Mouse (Mus musculus): Measurements from ENCODE around the gene A730061H03Rik. TPM values are rescaled to one million over a fixed set of nuclear protein-coding genes. Genes with fewer than 3 reads are reported as not detected.
A peak's percentile ranks its signal among the peaks of the same experiment; 100 is the strongest.

Gene A730061H03Rik
- polyA plus RNA-seq, 1 experiment from 2014 or later: 0.59 TPM

DNA sequence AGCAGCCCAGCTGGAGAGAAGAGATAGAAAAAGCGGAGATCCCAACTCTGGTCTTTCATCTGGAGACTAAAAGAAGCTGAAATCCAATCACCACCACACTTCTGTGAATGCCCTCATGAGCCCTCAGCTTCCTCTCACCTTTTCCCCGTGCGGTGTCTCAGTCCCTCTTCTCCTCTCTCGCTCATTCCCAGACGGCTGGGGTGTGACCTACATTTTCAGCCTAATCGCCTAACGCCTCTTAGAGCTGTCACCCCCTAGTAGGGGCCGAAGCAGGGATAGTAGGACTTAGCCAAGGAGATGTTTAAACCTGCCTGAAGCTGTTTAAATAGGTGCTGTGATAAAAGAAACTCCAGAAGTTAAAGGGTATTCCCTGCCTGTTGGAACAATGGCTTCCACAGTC lies 35.4 kb downstream of the A730061H03Rik start, which contains the start of gene Nrl:
Gene Nrl (minus strand): TSS at position 197 of the 400 bp plus-strand sequence.
- Histone ChIP-seq H3K27ac (no peak within 1 kb of the TSS), H3K36me3 (no peaks in the 10 kb centered on the region), H3K9me3 (replicated peaks) (no peaks in the 10 kb centered on the region), H3K4me1 (peaks cover 13% of the 10 kb centered on the region), H3K27me3 (ENCODE audit: low read depth, poor library complexity, severe bottlenecking) (peaks cover 61% of the 10 kb centered on the region), H3K4me3 (no peak within 1 kb of the TSS)
- no peak for DNase-seq (ENCODE audit: low spot score)
- 18% methylated on average over 8 of the region's 8 CpGs for WGBS

DNA sequence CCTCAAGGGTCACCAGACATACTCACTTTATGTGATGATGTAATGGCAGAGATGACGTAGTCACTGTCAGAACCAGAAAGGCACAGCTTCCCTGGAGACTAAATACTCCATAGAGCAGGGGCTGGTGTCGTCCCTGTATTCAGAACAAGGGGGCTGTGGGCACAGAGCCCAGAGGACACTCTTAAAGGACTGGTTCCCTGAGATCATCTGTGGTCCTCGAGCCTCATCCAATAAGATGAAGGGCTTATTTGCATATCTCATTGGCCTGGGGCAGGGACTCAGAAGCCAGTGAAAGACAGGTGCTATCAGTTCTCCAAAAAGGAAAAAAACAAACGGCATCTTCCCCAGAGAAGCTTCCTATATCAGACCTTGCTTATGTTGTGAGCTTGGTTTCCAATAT lies 36.1 kb downstream of the A730061H03Rik start:
- Histone ChIP-seq H3K27me3 (ENCODE audit: low read depth, poor library complexity, severe bottlenecking) (peaks cover 64% of the 10 kb centered on the region), H3K36me3 (no peaks in the 10 kb centered on the region)

DNA sequence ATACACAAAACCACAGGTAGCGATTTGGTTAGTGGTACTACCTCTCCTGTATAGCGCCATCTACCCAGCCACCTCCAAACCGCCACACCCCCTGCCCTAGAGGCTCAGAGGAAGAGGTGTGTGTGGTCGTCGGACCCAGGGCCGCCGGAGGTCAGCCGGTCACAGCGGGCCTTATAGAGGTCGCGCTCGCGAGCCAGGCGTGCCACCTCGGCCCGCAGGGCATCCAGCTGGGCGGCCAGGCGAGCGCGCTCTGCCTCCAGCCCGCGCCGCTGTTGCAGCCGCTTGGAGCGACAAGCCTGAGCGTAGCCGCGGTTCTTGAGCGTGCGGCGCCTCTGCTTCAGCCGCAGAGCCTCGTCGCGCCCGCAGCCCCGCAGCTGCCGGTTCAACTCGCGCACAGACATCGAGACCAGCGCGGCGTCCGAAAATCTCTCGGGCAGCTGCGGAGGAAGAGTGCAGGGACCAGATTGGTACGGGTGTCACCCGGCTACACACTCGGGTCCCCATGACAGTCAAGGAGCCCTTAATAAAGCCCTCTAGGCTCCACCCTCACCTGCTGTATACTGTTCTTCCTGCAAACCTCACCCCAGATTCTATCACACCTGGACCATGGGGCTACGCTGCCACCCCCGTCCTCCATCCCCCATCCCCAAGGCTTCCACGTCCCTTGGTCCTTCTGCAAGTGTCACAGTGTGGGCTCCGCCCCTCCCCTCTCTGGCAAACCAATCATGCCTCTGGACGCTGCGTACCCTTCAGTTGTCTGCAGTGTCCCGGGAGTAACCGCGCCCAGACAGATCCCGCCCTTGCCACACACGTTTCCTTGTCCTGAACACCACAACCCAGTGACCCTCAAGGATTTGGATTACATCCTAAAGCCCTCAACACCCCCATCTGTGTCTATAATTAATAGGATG lies 39.5 kb downstream of the A730061H03Rik start:
- peak overlapping the region; percentile 61 for H3K4me3 ChIP-seq
- peak overlapping the region; percentile 42; the same call in 1 of the 2 replicates for H3K27ac ChIP-seq
- WGBS: under 1% methylated on average over 61 of the region's 61 CpGs
- DNase-seq (ENCODE audit: low spot score): peak; percentile 60
- peaks cover 16% of the 10 kb centered on the region for H3K4me1 ChIP-seq
- H3K36me3 ChIP-seq: no peaks in the 10 kb centered on the region
- H3K9me3 ChIP-seq (replicated peaks): no peaks in the 10 kb centered on the region
- H3K27me3 ChIP-seq (ENCODE audit: low read depth, poor library complexity, severe bottlenecking): peaks cover 87% of the 10 kb centered on the region

More for the DNA sequence above, 36.1 kb downstream of the A730061H03Rik start:
- Histone ChIP-seq H3K4me3 (no peak overlapping the region), H3K4me1 (peaks cover 13% of the 10 kb centered on the region), H3K27ac (no peak overlapping the region), H3K9me3 (replicated peaks) (no peaks in the 10 kb centered on the region)
- DNase-seq (ENCODE audit: low spot score): no peak
- 64% methylated on average over 4 of the region's 4 CpGs for WGBS

DNA sequence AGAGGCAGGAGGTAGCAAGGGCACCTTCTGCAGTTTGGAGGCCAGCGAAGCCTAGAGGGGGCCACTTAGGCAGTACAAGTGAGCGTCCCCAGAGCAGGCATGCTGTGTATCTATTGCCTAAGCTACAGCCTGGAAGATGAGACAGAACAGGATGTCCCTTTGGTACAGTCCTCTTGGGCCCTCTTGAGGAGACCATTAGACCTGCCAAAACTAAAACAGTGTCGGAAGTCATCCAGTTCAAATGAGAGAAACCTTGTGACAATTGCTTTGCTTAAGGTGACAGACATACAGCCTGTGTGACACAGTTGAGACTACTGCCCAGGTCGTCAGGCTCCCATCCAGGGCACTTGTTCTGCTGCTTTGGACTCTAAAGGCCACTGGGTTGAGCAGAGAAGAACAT lies 40.6 kb downstream of the A730061H03Rik start:
- WGBS: 58% methylated on average over 4 of the region's 4 CpGs
- Histone ChIP-seq H3K27me3 (ENCODE audit: low read depth, poor library complexity, severe bottlenecking) (peaks cover 77% of the 10 kb centered on the region), H3K36me3 (no peaks in the 10 kb centered on the region), H3K4me3 (no peak overlapping the region), H3K27ac (no peak overlapping the region), H3K4me1 (peaks cover 16% of the 10 kb centered on the region), H3K9me3 (replicated peaks) (no peaks in the 10 kb centered on the region)
- DNase-seq (ENCODE audit: low spot score): no peak

DNA sequence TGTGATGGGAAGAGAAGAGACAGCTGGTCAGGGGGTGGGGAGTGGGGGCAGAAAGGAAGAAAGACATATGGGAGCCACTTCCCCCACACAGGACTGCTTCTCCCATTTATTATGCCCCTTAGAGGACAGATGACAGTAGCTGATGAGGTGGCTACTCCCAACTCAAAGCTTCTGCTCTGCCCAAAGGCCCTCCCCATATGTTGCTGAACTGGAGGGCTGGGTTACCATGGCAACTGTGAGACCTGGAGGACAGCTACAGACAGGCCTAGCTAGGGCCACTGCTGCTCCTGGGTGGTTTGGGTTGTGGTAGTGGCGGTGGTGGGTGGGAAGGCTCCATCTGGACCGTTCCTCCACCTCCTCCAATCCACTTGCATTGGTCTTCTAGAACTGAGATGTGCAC lies 41.3 kb downstream of the A730061H03Rik start:
- 31% methylated on average over 2 of the region's 2 CpGs for WGBS
- Histone ChIP-seq H3K27me3 (ENCODE audit: low read depth, poor library complexity, severe bottlenecking) (peaks cover 70% of the 10 kb centered on the region), H3K36me3 (no peaks in the 10 kb centered on the region), H3K4me1 (peaks cover 16% of the 10 kb centered on the region), H3K4me3 (no peak overlapping the region), H3K27ac (no peak overlapping the region), H3K9me3 (replicated peaks) (no peaks in the 10 kb centered on the region)
- no peak for DNase-seq (ENCODE audit: low spot score)

DNA sequence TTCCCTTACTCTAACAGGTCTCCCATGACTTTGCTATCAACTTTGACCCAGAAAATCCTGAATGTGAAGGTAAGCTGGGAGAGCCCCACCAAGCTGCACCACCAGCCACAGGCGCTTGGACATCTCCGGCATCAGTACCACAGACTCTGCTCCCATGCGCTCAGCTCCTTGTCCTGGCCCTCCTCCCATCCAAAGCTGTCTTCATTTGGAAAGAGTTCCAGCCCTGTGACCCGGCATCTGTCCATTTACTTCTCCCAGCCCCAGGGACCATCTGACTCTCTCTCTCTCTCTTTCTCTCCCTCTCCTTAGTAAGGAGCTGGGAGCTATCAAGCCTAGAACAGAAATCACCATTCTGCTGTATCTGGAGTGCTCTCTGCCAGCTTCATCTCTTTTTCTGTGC lies 44.4 kb downstream of the A730061H03Rik start:
- Histone ChIP-seq H3K9me3 (replicated peaks) (no peaks in the 10 kb centered on the region), H3K4me3 (no peak overlapping the region), H3K36me3 (no peaks in the 10 kb centered on the region), H3K27me3 (ENCODE audit: low read depth, poor library complexity, severe bottlenecking) (peaks cover 67% of the 10 kb centered on the region), H3K27ac (no peak overlapping the region), H3K4me1 (peaks cover 15% of the 10 kb centered on the region)
- DNase-seq (ENCODE audit: low spot score): no peak
- WGBS: 82% methylated on average over 4 of the region's 4 CpGs

DNA sequence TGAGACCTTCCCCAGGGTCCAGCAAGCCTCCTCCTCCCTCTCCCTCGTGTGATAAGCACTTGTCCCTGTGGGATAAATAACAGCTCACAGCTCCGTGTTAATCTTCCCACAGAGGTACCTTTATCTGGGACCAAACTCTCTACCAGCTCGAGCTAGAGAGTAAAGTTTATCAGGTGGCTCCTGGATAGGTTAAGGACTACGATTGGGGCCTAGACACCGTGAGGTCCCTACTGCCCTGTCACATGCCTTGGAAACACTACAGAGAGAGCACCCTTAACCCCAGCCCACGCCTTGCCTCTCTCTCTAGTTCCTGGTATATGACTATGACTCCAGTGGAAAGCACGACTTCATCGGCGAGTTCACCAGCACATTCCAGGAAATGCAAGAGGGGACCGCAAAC lies 46.3 kb downstream of the A730061H03Rik start:
- Histone ChIP-seq H3K4me3 (no peak overlapping the region), H3K27ac (no peak overlapping the region), H3K4me1 (peaks cover 9% of the 10 kb centered on the region), H3K9me3 (replicated peaks) (no peaks in the 10 kb centered on the region), H3K27me3 (ENCODE audit: low read depth, poor library complexity, severe bottlenecking) (peaks cover 56% of the 10 kb centered on the region), H3K36me3 (no peaks in the 10 kb centered on the region)
- 67% methylated on average over 10 of the region's 10 CpGs for WGBS
- no peak for DNase-seq (ENCODE audit: low spot score)

DNA sequence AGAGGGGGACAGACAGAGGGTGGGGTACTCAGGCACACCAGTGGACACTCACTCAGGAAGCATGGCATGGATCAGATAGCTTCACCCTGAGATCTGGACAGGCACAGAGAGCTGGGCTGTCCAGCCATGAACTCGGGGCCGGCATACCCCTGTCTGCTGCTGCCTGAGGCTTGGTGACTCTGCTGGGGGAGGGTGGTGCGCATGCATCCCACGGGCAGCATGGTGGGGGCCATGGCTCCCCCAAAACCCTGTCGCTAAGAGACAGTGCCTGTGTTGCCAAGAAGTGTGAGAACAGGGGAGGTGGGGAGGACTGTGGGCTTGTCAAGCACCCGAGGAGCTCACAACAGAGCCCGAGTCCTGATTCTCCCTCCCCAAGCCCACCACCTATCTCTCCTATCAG lies 49.2 kb downstream of the A730061H03Rik start:
- Histone ChIP-seq H3K4me3 (no peak overlapping the region), H3K27ac (no peak overlapping the region), H3K27me3 (ENCODE audit: low read depth, poor library complexity, severe bottlenecking) (peaks cover 39% of the 10 kb centered on the region), H3K36me3 (no peaks in the 10 kb centered on the region), H3K9me3 (replicated peaks) (no peaks in the 10 kb centered on the region), H3K4me1 (peaks cover 7% of the 10 kb centered on the region; the same call in 1 of the 2 replicates)
- 51% methylated on average over 7 of the region's 7 CpGs for WGBS
- no peak for DNase-seq (ENCODE audit: low spot score)

DNA sequence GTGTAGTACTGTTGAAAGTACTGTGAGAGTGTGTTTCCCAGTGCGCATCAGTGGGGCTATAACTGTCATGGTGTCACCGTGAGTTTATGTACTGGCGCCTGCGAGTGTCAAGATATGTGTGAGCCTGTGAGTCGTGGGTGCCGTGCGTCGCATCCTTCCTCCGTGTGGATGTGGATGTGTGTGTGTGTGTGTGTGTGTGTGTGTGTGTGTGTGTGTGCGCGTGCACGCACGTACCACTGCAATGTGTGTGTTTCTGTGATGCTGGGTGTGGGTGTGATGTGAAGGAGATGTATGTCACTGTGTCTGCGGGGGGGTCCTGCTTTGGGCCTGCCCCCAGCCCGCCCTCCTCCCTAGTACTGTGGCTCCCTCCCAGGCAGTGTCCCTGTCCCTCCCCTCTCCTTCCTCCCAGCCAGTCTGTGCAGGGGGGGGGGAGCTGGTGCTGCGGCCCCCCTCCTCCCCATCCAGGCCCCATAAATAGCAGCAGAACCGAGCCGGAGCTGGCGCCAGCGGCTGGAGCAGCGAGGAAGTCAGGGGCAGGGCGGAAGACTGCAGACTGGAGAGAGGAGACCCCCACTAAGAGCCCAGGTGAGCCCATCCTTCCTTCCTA lies 50.0 kb downstream of the A730061H03Rik start, which contains the start of gene Cpne6:
Gene Cpne6 (plus strand): TSS at position 321 of the 607 bp plus-strand sequence.
- H3K36me3 ChIP-seq: no peaks in the 10 kb centered on the region
- no peaks in the 10 kb centered on the region for H3K9me3 ChIP-seq (replicated peaks)
- no peak within 1 kb of the TSS for H3K27ac ChIP-seq
- peaks cover 39% of the 10 kb centered on the region for H3K27me3 ChIP-seq (ENCODE audit: low read depth, poor library complexity, severe bottlenecking)
- DNase-seq (ENCODE audit: low spot score): no peak
- WGBS: 74% methylated on average over 22 of the region's 22 CpGs
- H3K4me3 ChIP-seq: no peak within 1 kb of the TSS
- H3K4me1 ChIP-seq: peaks cover 7% of the 10 kb centered on the region; the same call in 1 of the 2 replicates

Other genes starting within 250 kb of the A730061H03Rik start
- 74.5 and 83.2 TPM in 2 replicates for gene Dhrs4, start 81.6 kb downstream of the A730061H03Rik start, polyA plus RNA-seq (2016; fragmentation: Nextera tagmentation; extraction: Ambion mirVana)
- 2.4 and 2.9 TPM in 2 replicates for gene Carmil3, start 69.8 kb downstream of the A730061H03Rik start, polyA plus RNA-seq (2016; fragmentation: Nextera tagmentation; extraction: Ambion mirVana)
- 0.05 TPM in 1 of 2 replicates, not detected in the other for gene Cpne6, start 50.0 kb downstream of the A730061H03Rik start, polyA plus RNA-seq (2016; fragmentation: Nextera tagmentation; extraction: Ambion mirVana)
- not detected in 2 replicates for gene Nrl, start 35.4 kb downstream of the A730061H03Rik start, polyA plus RNA-seq (2016; fragmentation: Nextera tagmentation; extraction: Ambion mirVana)
- gene Pck2, start 20.1 kb downstream of the A730061H03Rik start, polyA plus RNA-seq (2016; fragmentation: Nextera tagmentation; extraction: Ambion mirVana): 22.1 and 26.9 TPM in 2 replicates
- gene Dcaf11, start 400 bp downstream of the A730061H03Rik start, polyA plus RNA-seq (2016; fragmentation: Nextera tagmentation; extraction: Ambion mirVana): 62.3 and 69.1 TPM in 2 replicates
- 1.3 and 3.9 TPM in 2 replicates for gene Fitm1, start 15.2 kb upstream of the A730061H03Rik start, polyA plus RNA-seq (2016; fragmentation: Nextera tagmentation; extraction: Ambion mirVana)
- gene Psme1, start 17.7 kb upstream of the A730061H03Rik start, polyA plus RNA-seq (2016; fragmentation: Nextera tagmentation; extraction: Ambion mirVana): 109 and 115 TPM in 2 replicates
- 5.2 and 5.4 TPM in 2 replicates for gene Emc9, start 24.9 kb upstream of the A730061H03Rik start, polyA plus RNA-seq (2016; fragmentation: Nextera tagmentation; extraction: Ambion mirVana)
- gene Psme2, start 30.7 kb upstream of the A730061H03Rik start, polyA plus RNA-seq (2016; fragmentation: Nextera tagmentation; extraction: Ambion mirVana): 157 and 192 TPM in 2 replicates
- 19.7 and 22.6 TPM in 2 replicates for gene Rnf31, start 31.3 kb upstream of the A730061H03Rik start, polyA plus RNA-seq (2016; fragmentation: Nextera tagmentation; extraction: Ambion mirVana)
- gene Irf9, start 43.2 kb upstream of the A730061H03Rik start, polyA plus RNA-seq (2016; fragmentation: Nextera tagmentation; extraction: Ambion mirVana): 4.9 and 7.0 TPM in 2 replicates
- 6.1 and 12.1 TPM in 2 replicates for gene Rec8, start 57.6 kb upstream of the A730061H03Rik start, polyA plus RNA-seq (2016; fragmentation: Nextera tagmentation; extraction: Ambion mirVana)
- gene Ipo4, start 75.6 kb upstream of the A730061H03Rik start, polyA plus RNA-seq (2016; fragmentation: Nextera tagmentation; extraction: Ambion mirVana): 134 and 152 TPM in 2 replicates
- 1.1 and 2.2 TPM in 2 replicates for gene Gm49378, start 77.5 kb upstream of the A730061H03Rik start, polyA plus RNA-seq (2016; fragmentation: Nextera tagmentation; extraction: Ambion mirVana)
- 80.6 and 92.0 TPM in 2 replicates for gene Tm9sf1, start 83.4 kb upstream of the A730061H03Rik start, polyA plus RNA-seq (2016; fragmentation: Nextera tagmentation; extraction: Ambion mirVana)
- gene Tssk4, start 89.8 kb upstream of the A730061H03Rik start, polyA plus RNA-seq (2016; fragmentation: Nextera tagmentation; extraction: Ambion mirVana): 0.60 and 0.61 TPM in 2 replicates
- gene Mdp1, start 100.1 kb upstream of the A730061H03Rik start, polyA plus RNA-seq (2016; fragmentation: Nextera tagmentation; extraction: Ambion mirVana): 58.8 and 67.0 TPM in 2 replicates
- 55.8 and 60.8 TPM in 2 replicates for gene Gmpr2, start 111.5 kb upstream of the A730061H03Rik start, polyA plus RNA-seq (2016; fragmentation: Nextera tagmentation; extraction: Ambion mirVana)
- 649 and 655 TPM in 2 replicates for gene Nedd8, start 111.7 kb upstream of the A730061H03Rik start, polyA plus RNA-seq (2016; fragmentation: Nextera tagmentation; extraction: Ambion mirVana)
- gene Tinf2, start 121.4 kb upstream of the A730061H03Rik start, polyA plus RNA-seq (2016; fragmentation: Nextera tagmentation; extraction: Ambion mirVana): 66.2 and 77.9 TPM in 2 replicates
- 1.5 and 1.9 TPM in 2 replicates for gene Tgm1, start 153.5 kb upstream of the A730061H03Rik start, polyA plus RNA-seq (2016; fragmentation: Nextera tagmentation; extraction: Ambion mirVana)
- gene Rabggta, start 161.9 kb upstream of the A730061H03Rik start, polyA plus RNA-seq (2016; fragmentation: Nextera tagmentation; extraction: Ambion mirVana): 27.3 and 29.7 TPM in 2 replicates
- gene Dhrs1, start 185.3 kb upstream of the A730061H03Rik start, polyA plus RNA-seq (2016; fragmentation: Nextera tagmentation; extraction: Ambion mirVana): 65.2 and 67.4 TPM in 2 replicates
- gene Nop9, start 185.3 kb upstream of the A730061H03Rik start, polyA plus RNA-seq (2016; fragmentation: Nextera tagmentation; extraction: Ambion mirVana): 68.7 and 71.4 TPM in 2 replicates
- gene Cideb, start 198.1 kb upstream of the A730061H03Rik start, polyA plus RNA-seq (2016; fragmentation: Nextera tagmentation; extraction: Ambion mirVana): 0.24 TPM in 1 of 2 replicates, not detected in the other
- gene Ltb4r2, start 201.0 kb upstream of the A730061H03Rik start, polyA plus RNA-seq (2016; fragmentation: Nextera tagmentation; extraction: Ambion mirVana): 0.23 and 0.30 TPM in 2 replicates
- gene Ltb4r1, start 205.6 kb upstream of the A730061H03Rik start, polyA plus RNA-seq (2016; fragmentation: Nextera tagmentation; extraction: Ambion mirVana): 0.14 and 0.26 TPM in 2 replicates
- 7.7 and 13.3 TPM in 2 replicates for gene Adcy4, start 223.7 kb upstream of the A730061H03Rik start, polyA plus RNA-seq (2016; fragmentation: Nextera tagmentation; extraction: Ambion mirVana)
- 25.3 and 29.3 TPM in 2 replicates for gene Ripk3, start 228.5 kb upstream of the A730061H03Rik start, polyA plus RNA-seq (2016; fragmentation: Nextera tagmentation; extraction: Ambion mirVana)

Data from limb, embryonic 10.5 days (tissue).